Mouse (Mus musculus) regulatory T cell (primary cell): ENCODE measurements at regions not wholly inside any gene's neighbourhood (a gene's known extent, or its start where the extent isn't known, plus 50 kb on each side); places are given as distances from the start of the nearest gene placed in this dataset.

Source experiments
- in situ Hi-C: fragments of 300-600 bp; cut with MboI, MseI; formaldehyde crosslinking; loops from one replicate; pipeline ENCODE4 v1.15.1; 2025; ENCODE audit warnings: high pct_unique_total_duplicates

GRCm38 (mm10) chr19:37831406-37831805 lies 133.8 kb downstream of the Cyp26a1 start:
- in situ Hi-C loops = no loop called here

- in situ Hi-C loops = no loop called here
Measured at GRCm38 (mm10) chr19:37836900-37837299, 139.3 kb downstream of the Cyp26a1 start.
